Mouse (Mus musculus) stomach, embryonic 15.5 days (tissue): Measurements from ENCODE around the gene Wdr6. TPM values are rescaled to one million over a fixed set of nuclear protein-coding genes. Genes with fewer than 3 reads are reported as not detected.
"Not testable (repeated sequence)": the region's sequence is repeated elsewhere in the genome, so short reads cannot be mapped to it uniquely, and the experiment has no call there.

ENCODE experiments used
- ATAC-seq: fragments of 200-750 bp; cut with Nextera tagmentation; 2 replicates; pipeline ENCODE4 v1.8.0; 2017; ENCODE audit warnings: low read depth, moderate number of reproducible peaks, moderate TSS enrichment; ENCODE audit not compliant: insufficient read depth, low FRiP score
- H3K27ac ChIP-seq: fragments of 300-500 bp; sonication (generic); 2 replicates; pipeline ENCODE4 v1.5.1; 2015; ENCODE audit warnings: mild to moderate bottlenecking, inconsistent platforms
- H3K27me3 ChIP-seq: fragments of 300-500 bp; sonication (generic); replicated peaks from 2 replicates; pipeline ENCODE4 v1.6.1; 2015; ENCODE audit warnings: inconsistent platforms
- H3K36me3 ChIP-seq: fragments of 300-500 bp; sonication (generic); 2 replicates; pipeline ENCODE4 v1.6.1; 2015; ENCODE audit warnings: inconsistent platforms
- H3K4me1 ChIP-seq: fragments of 300-500 bp; sonication (generic); 2 replicates; pipeline ENCODE4 v1.6.1; 2015; ENCODE audit warnings: inconsistent platforms
- H3K4me2 ChIP-seq: fragments of 300-500 bp; sonication (generic); 2 replicates; pipeline ENCODE4 v1.6.1; 2015; ENCODE audit warnings: mild to moderate bottlenecking, inconsistent platforms
- H3K4me3 ChIP-seq: fragments of 300-500 bp; sonication (generic); replicated peaks from 2 replicates; pipeline ENCODE4 v1.5.1; 2015; ENCODE audit warnings: inconsistent platforms
- H3K9ac ChIP-seq: fragments of 300-500 bp; sonication (generic); 2 replicates; pipeline ENCODE4 v1.6.1; 2015; ENCODE audit warnings: inconsistent platforms
- H3K9me3 ChIP-seq: fragments of 300-500 bp; sonication (generic); 2 replicates; pipeline ENCODE4 v1.6.1; 2016; ENCODE audit warnings: inconsistent platforms
- WGBS: fragments of 180-500 bp; shearing (Covaris S2); methylation state at CpG from one replicate; pipeline ENCODE4 v1.1.7; 2015; 5-methylcytosine and 5-hydroxymethylcytosine counted together
- polyA plus RNA-seq: library from polyadenylated mRNA; unstranded; fragments of >200 nt; fragmentation: Nextera tagmentation; extraction: Ambion mirVana; gene quantifications from 2 replicates; pipeline ENCODE4 v1.2.1, GENCODE M21; 2015

Gene Wdr6
- polyA plus RNA-seq = 74.9 and 88.4 TPM in 2 replicates

DNA sequence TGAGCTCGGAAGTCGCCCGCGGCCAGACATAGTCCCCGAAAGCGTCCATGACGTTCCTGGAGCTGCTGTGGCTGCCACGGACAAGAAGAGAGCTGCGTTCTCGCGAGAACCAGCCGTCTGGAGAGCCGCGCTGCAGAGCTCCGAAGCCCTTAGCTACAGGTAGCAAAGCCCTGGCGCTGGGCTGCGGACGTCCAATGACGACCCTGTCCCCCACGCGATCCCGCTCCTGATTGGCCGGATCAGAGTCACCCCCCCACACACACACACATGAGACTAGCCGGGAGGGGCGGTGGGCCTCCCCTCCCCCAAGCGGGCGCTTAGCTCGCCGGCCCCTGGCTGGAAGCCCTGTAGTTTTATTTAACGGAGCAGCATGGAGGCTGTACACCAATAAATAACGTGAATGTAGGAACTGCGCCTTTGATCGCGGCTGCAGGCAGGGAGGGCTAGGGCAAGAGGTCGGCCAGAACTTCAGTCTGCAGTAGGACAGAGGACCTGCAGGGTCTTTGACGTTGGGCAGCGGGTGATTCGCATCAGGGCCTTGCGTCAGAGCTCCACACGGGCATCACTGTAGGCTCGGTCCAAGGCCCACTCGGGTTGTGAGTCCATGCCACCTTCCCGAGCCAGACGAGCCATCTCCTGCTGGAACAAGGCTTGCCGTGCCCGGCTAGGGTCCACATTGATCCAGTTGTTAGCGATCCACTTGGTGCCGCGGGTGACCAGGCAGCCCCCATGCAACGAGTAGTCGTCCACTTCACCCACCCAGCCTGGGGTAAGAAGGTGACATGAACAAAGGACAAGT, at the start of gene Wdr6:
Gene Wdr6, minus strand, starts transcription at position 195 of the 799 bp plus-strand sequence.
- Histone ChIP-seq H3K9me3 (no peaks in the 10 kb centered on the region), H3K4me1 (peaks cover 24% of the 10 kb centered on the region), H3K9ac (peak within 1 kb of the TSS; percentile 71), H3K27ac (peak within 1 kb of the TSS; percentile 92), H3K4me3 (peak within 1 kb of the TSS; percentile 77), H3K4me2 (peak within 1 kb of the TSS; percentile 80), H3K27me3 (no peaks in the 10 kb centered on the region), H3K36me3 (peaks cover 13% of the 10 kb centered on the region)
- WGBS = 4% methylated on average over 51 of the region's 51 CpGs
- ATAC-seq = peak; percentile 97

DNA sequence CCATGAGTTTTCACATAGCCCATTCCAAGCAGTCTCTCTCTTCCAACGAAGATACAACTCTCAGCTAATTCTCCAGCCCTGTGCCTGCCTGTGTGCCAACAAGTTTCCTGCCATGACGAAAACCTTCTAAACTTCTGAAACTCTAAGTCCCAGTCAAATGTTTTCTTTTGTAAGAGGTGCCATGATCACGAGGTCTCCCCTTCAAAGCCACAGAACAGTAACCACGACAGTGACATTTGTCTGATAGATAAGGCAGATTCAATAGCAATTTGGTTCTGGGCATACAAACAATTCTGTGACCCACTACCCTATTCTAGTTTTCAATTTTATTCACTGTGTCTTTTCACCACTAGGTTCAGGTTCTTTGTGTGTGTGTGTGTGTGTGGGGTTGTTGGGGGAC, 49.6 kb upstream of the Wdr6 start:
- Histone ChIP-seq H3K27me3 (no peaks in the 10 kb centered on the region), H3K36me3 (peaks cover 6% of the 10 kb centered on the region; the same call in 1 of the 2 replicates)
- ATAC-seq = no peak

DNA sequence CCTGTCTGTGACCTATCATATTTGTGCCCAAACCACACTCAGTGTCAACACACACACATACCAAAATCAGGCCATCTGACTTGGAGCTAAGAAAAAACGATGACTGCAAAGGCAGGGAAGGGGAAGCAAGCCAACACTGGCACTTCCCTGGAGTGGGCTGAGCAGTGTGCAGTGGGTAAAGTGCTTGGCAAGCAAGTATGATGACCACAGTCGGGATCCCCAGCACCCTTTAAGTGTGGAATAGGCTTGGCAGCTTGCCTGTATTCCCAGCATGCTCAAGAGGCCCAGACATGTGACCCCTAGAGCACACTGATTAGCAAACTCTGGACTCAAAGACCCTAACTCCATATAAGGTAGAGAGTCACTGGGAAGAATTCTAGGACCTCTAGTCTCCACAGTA, 48.0 kb upstream of the Wdr6 start:
- peaks cover 6% of the 10 kb centered on the region; the same call in 1 of the 2 replicates for H3K36me3 ChIP-seq
- H3K4me3 ChIP-seq = no peak overlapping the region
- 50% methylated on average over 2 of the region's 2 CpGs for WGBS
- no peaks in the 10 kb centered on the region for H3K27me3 ChIP-seq
- no peaks in the 10 kb centered on the region for H3K9me3 ChIP-seq
- H3K4me2 ChIP-seq = no peak overlapping the region
- H3K27ac ChIP-seq = no peak overlapping the region
- H3K4me1 ChIP-seq = no peaks in the 10 kb centered on the region
- ATAC-seq = no peak
- no peak overlapping the region for H3K9ac ChIP-seq

More for the DNA sequence above, 49.6 kb upstream of the Wdr6 start:
- Histone ChIP-seq H3K4me1 (no peaks in the 10 kb centered on the region), H3K27ac (no peak overlapping the region), H3K9ac (no peak overlapping the region), H3K4me3 (no peak overlapping the region), H3K4me2 (no peak overlapping the region), H3K9me3 (no peaks in the 10 kb centered on the region)
- WGBS = 74% methylated on average over 4 of the region's 4 CpGs

DNA sequence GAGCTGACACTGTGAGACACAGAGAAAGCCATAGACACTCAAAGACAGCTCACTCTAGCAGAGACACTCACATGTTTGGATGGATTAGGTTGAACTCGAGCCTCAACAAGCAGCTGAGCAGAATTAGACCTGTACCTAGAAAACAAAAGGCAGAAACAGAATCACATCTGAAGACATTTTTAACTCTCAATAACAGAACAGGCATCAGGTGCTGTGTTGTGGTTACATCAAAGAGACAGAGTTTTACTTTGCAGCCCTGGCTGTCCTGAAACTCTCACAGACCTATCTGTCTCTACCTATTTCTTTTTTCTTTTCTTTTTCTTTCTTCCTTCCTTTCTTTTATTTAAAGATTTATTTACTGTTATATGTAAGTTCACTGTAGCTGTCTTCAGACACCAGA, 38.8 kb upstream of the Wdr6 start:
- no peaks in the 10 kb centered on the region for H3K9me3 ChIP-seq
- no peak overlapping the region for H3K4me3 ChIP-seq
- no peak for ATAC-seq
- H3K27ac ChIP-seq = no peak overlapping the region
- H3K36me3 ChIP-seq = peaks cover 44% of the 10 kb centered on the region
- WGBS = 94% methylated on average over 1 of the region's 1 CpGs
- H3K4me1 ChIP-seq = no peaks in the 10 kb centered on the region
- H3K27me3 ChIP-seq = no peaks in the 10 kb centered on the region
- H3K9ac ChIP-seq = no peak overlapping the region
- no peak overlapping the region for H3K4me2 ChIP-seq

DNA sequence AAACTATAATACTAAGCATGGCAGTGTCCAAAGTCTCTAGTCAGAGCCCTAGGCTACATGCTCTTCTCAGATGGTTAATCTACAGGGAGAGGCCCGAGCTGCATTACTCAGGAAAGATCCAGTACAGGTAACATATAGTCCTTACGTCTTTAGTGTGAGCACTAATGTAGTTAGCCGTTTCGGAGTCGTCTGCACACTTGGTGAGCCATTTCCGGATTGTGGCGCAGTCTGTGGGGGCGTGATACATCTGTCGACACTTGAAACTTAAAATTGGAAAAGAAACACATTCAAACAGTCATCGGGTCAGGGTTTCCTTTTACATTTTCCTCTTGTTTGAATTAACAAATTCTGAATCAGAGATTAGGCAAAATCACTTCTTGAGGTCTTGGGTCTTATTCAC, 32.9 kb upstream of the Wdr6 start:
- Histone ChIP-seq H3K4me1 (no peaks in the 10 kb centered on the region), H3K4me3 (no peak overlapping the region), H3K27ac (no peak overlapping the region), H3K9ac (no peak overlapping the region), H3K27me3 (no peaks in the 10 kb centered on the region), H3K36me3 (peaks cover 67% of the 10 kb centered on the region), H3K4me2 (no peak overlapping the region), H3K9me3 (no peaks in the 10 kb centered on the region)
- ATAC-seq = no peak
- WGBS = 92% methylated on average over 10 of the region's 10 CpGs

DNA sequence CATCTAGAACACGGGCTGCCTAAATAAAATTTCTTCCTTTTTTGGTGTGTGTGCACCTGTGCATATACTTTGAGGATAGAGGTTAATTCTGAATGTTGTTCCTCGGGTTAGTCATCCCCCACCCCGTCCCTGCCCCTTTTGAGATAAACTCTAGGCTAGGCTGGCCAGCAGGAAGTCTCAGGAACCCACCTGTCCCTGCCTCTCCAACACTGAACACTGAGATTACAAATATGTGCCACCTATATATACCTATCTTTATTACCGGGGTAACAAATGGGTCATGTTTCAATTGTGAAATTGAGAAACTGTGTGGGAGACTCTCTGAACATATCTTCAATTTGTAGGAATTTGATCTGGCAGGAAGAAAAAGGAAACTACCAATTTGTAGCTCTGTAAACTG, 30.4 kb upstream of the Wdr6 start:
- no peak overlapping the region for H3K27ac ChIP-seq
- no peak overlapping the region for H3K9ac ChIP-seq
- ATAC-seq = no peak
- no peaks in the 10 kb centered on the region for H3K4me1 ChIP-seq
- no peak overlapping the region for H3K4me2 ChIP-seq
- H3K27me3 ChIP-seq = no peaks in the 10 kb centered on the region
- H3K9me3 ChIP-seq = no peaks in the 10 kb centered on the region
- H3K36me3 ChIP-seq = peaks cover 72% of the 10 kb centered on the region
- WGBS = 86% methylated on average over 4 of the region's 4 CpGs
- H3K4me3 ChIP-seq = no peak overlapping the region

DNA sequence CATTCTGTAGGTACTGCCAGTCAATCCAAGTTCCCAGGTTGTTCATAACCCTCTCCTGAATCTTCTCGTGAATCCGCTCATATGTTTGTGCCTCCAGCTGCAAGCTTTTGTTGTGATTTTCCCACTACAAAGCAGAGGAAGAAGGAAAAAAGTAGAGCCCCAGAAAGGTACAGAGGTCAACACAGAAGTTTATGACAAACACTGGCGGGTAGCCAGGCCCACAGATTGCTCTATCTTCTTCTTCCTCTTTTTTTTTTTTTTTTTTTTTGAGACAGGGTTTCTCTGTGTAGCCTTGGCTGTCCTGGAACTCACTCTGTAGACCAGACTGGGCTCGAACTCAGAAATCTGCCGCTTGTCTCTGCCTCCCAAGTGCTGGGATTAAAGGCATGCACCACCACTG, 29.4 kb upstream of the Wdr6 start:
- not testable (repeated sequence) for H3K4me2 ChIP-seq, ATAC-seq, H3K27me3 ChIP-seq, H3K9me3 ChIP-seq, H3K27ac ChIP-seq, H3K4me1 ChIP-seq, H3K4me3 ChIP-seq, H3K9ac ChIP-seq
- H3K36me3 ChIP-seq = peaks cover 72% of the 10 kb centered on the region
- WGBS = 80% methylated on average over 5 of the region's 5 CpGs

DNA sequence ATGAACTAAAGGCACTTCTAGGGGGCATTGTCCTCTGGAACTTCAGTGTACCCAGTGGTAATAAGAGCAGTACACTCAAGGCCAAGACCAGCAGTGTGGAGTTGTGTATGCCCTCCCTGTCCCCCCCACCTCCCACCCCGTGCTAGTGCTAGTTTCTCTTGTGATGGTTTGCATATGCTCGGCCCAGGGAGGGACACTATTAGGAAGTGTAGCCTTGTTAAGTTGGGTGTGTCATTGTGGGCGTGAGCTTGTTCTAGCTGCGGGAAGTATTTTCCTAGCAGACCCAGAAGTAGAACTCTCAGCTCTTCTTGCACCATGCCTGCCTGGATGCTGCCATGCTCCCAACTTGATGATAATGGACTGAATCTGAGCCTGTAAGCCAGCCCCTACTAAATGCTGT, 23.4 kb upstream of the Wdr6 start:
- no peak overlapping the region for H3K27ac ChIP-seq
- H3K4me1 ChIP-seq = peaks cover 2% of the 10 kb centered on the region; the same call in 1 of the 2 replicates
- H3K9me3 ChIP-seq = no peaks in the 10 kb centered on the region
- no peak overlapping the region for H3K4me3 ChIP-seq
- peaks cover 27% of the 10 kb centered on the region for H3K36me3 ChIP-seq
- no peak for ATAC-seq
- no peaks in the 10 kb centered on the region for H3K27me3 ChIP-seq
- no peak overlapping the region for H3K9ac ChIP-seq
- WGBS = 69% methylated on average over 4 of the region's 4 CpGs
- no peak overlapping the region for H3K4me2 ChIP-seq

DNA sequence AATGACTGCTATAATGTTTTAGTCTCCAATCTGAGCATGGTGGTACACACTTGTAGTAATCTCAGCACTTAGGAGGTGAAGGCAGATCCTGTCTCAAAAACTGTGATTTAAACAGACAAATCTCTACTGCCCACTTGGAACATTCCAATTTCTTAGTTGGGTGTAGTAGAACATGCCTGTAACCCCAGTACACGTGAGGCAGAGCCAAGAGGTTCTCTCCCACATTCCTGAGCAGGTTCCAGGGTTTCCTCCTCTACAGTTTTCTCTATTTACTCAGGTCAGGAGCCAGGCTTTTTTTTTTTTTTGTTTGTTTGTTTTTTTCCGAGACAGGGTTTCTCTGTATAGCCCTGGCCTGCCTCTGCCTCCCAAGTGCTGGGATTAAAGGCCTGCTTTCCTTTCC, 21.5 kb upstream of the Wdr6 start:
- H3K9ac ChIP-seq = no peak overlapping the region
- no peaks in the 10 kb centered on the region for H3K9me3 ChIP-seq
- peaks cover 15% of the 10 kb centered on the region for H3K36me3 ChIP-seq
- no peak overlapping the region for H3K4me3 ChIP-seq
- no peak overlapping the region for H3K27ac ChIP-seq
- ATAC-seq = no peak
- H3K4me2 ChIP-seq = no peak overlapping the region
- H3K4me1 ChIP-seq = peaks cover 9% of the 10 kb centered on the region
- 44% methylated on average over 2 of the region's 2 CpGs for WGBS
- no peaks in the 10 kb centered on the region for H3K27me3 ChIP-seq

DNA sequence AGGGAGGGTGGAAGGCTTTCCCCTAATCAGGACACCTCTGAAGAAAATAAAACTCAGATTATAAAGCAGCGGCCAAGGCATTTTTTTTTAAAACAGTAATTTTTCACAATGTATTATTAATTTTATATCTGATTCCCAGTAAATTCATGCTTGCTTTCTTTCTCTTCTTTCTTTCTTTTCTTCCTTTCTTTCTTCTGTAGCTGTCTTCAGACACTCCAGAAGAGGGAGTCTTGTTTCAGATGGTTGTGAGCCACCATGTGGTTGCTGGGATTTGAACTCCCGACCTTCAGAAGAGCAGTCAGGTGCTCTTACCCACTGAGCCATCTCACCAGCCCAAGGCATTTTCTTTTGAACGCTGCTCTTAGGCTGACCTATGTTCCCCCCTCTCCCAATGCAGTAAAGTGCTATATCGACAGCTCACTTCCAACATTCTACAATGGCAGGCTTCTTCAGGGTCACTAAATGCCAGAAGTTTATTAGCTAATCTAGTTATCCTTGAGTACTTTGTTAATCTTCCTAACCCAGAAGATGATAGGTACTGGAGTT, 20.6 kb upstream of the Wdr6 start:
- no peak overlapping the region for H3K4me2 ChIP-seq
- H3K36me3 ChIP-seq = peaks cover 11% of the 10 kb centered on the region
- no peaks in the 10 kb centered on the region for H3K27me3 ChIP-seq
- H3K4me3 ChIP-seq = no peak overlapping the region
- H3K9ac ChIP-seq = no peak overlapping the region
- no peak overlapping the region for H3K27ac ChIP-seq
- peaks cover 9% of the 10 kb centered on the region for H3K4me1 ChIP-seq
- 69% methylated on average over 4 of the region's 4 CpGs for WGBS
- H3K9me3 ChIP-seq = no peaks in the 10 kb centered on the region
- ATAC-seq = no peak

DNA sequence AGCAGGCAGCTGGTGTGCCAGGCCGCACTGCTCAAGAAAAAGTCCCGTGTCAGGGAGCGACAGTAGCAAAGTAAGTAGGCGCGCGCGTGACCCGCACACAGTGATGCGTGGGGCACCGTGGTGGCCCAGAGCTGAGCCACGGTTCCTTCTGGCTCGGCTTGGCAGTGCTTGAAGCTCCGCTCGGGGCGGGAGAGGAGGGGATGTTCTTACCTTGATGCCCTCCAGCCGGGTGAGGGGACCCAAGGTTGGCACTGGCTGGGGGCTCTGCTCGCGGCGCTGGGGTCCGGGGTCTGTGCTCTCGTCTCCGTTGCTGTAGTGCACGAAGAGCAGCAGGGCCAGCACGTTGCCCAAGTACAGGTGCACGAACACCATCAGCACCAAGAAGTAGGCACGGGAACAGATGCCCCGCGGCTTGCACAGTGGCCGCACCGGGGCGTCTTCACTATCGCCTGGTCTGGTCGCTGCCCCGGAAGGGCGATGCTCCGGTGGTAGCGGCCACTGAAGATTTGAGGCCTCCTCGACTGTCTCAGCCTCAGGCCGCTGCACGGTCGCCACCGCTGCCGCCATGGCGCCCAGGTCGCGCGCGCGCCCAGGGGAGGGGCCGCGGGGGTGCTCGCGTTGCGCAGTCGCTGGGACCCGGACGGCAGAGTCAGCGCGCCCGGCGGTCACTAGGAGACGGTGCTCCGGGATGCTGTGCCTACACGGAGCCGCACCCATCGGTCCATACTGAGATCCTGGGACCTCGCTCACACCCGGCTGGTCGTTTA, 18.6 kb upstream of the Wdr6 start, which contains the start of gene P4htm:
Gene P4htm, minus strand, starts transcription at position 670 of the 767 bp plus-strand sequence.
- WGBS = 3% methylated on average over 68 of the region's 69 CpGs
- H3K27ac ChIP-seq = no peak within 1 kb of the TSS
- H3K4me1 ChIP-seq = peaks cover 9% of the 10 kb centered on the region
- no peaks in the 10 kb centered on the region for H3K36me3 ChIP-seq
- H3K9ac ChIP-seq = peak within 1 kb of the TSS; percentile 58
- ATAC-seq = peak; percentile 70
- no peaks in the 10 kb centered on the region for H3K9me3 ChIP-seq
- H3K27me3 ChIP-seq = no peaks in the 10 kb centered on the region
- peak within 1 kb of the TSS; percentile 95 for H3K4me2 ChIP-seq
- H3K4me3 ChIP-seq = peak within 1 kb of the TSS; percentile 74

DNA sequence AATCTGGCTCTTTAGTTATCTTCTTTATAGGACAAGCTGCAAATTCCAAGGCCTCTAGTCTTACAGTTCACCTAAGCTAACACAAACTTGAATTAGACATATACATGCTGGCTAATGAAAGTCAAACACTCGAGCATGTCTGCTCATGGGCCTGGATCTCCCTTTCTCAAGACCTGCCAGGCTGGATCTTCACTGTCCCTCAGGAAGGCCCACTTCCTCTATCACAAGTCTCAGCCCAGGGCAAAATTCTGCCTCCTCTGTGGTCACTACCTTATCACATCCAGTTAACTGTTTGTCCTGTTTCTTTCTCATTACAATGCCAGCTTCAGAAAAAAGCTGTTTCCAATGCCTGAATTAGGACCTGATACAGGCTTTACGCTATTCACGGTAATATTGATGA, 15.8 kb upstream of the Wdr6 start:
- peaks cover 9% of the 10 kb centered on the region for H3K4me1 ChIP-seq
- 61% methylated on average over 3 of the region's 3 CpGs for WGBS
- H3K27ac ChIP-seq = no peak overlapping the region
- no peaks in the 10 kb centered on the region for H3K9me3 ChIP-seq
- no peaks in the 10 kb centered on the region for H3K36me3 ChIP-seq
- no peak overlapping the region for H3K4me2 ChIP-seq
- ATAC-seq = no peak
- no peaks in the 10 kb centered on the region for H3K27me3 ChIP-seq
- H3K9ac ChIP-seq = no peak overlapping the region
- no peak overlapping the region for H3K4me3 ChIP-seq
